Mouse (Mus musculus): ENCODE measurements around the gene Junb. TPM values are rescaled to one million over a fixed set of nuclear protein-coding genes. Genes with fewer than 3 reads are reported as not detected.

The Junb gene
- polyA plus RNA-seq, 1 experiment from 2014 or later, result 21.6 TPM

Small RNA genes lying within 50 kb of the gene (microRNA-seq; reads per million reads assigned to microRNA genes)
- not detected for gene Gm24197

Other genes starting within 250 kb of the Junb start
- 36.5 and 37.8 TPM in 2 replicates for gene Nfix, start 178.4 kb downstream of the Junb start, polyA plus RNA-seq (2015; fragmentation: Nextera tagmentation; extraction: Ambion mirVana)
- gene Dand5, start 155.9 kb downstream of the Junb start, polyA plus RNA-seq (2015; fragmentation: Nextera tagmentation; extraction: Ambion mirVana), result 6.0 and 7.2 TPM in 2 replicates
- 42.0 and 49.5 TPM in 2 replicates for gene Gadd45gip1, start 147.2 kb downstream of the Junb start, polyA plus RNA-seq (2015; fragmentation: Nextera tagmentation; extraction: Ambion mirVana)
- 106 and 122 TPM in 2 replicates for gene Rad23a, start 138.1 kb downstream of the Junb start, polyA plus RNA-seq (2015; fragmentation: Nextera tagmentation; extraction: Ambion mirVana)
- gene Calr, start 131.8 kb downstream of the Junb start, polyA plus RNA-seq (2015; fragmentation: Nextera tagmentation; extraction: Ambion mirVana), result 1,028 and 1,118 TPM in 2 replicates
- gene Farsa, start 121.7 kb downstream of the Junb start, polyA plus RNA-seq (2015; fragmentation: Nextera tagmentation; extraction: Ambion mirVana), result 85.9 and 91.5 TPM in 2 replicates
- gene Syce2, start 106.6 kb downstream of the Junb start, polyA plus RNA-seq (2015; fragmentation: Nextera tagmentation; extraction: Ambion mirVana), result 44.9 and 49.0 TPM in 2 replicates
- gene Gcdh, start 84.8 kb downstream of the Junb start, polyA plus RNA-seq (2015; fragmentation: Nextera tagmentation; extraction: Ambion mirVana), result 41.1 and 45.8 TPM in 2 replicates
- gene Klf1, start 76.8 kb downstream of the Junb start, polyA plus RNA-seq (2015; fragmentation: Nextera tagmentation; extraction: Ambion mirVana), result 15.7 and 18.4 TPM in 2 replicates
- gene Dnase2a, start 70.2 kb downstream of the Junb start, polyA plus RNA-seq (2015; fragmentation: Nextera tagmentation; extraction: Ambion mirVana), result 14.0 and 14.4 TPM in 2 replicates
- gene Mast1, start 41.4 kb downstream of the Junb start, polyA plus RNA-seq (2015; fragmentation: Nextera tagmentation; extraction: Ambion mirVana), result 1.4 and 1.6 TPM in 2 replicates
- gene Rtbdn, start 31.7 kb downstream of the Junb start, polyA plus RNA-seq (2015; fragmentation: Nextera tagmentation; extraction: Ambion mirVana), result 0.19 and 0.28 TPM in 2 replicates
- not detected in 2 replicates for gene Gm49661, start 9.3 kb downstream of the Junb start, polyA plus RNA-seq (2015; fragmentation: Nextera tagmentation; extraction: Ambion mirVana)
- 584 and 593 TPM in 2 replicates for gene Prdx2, start 9.1 kb downstream of the Junb start, polyA plus RNA-seq (2015; fragmentation: Nextera tagmentation; extraction: Ambion mirVana)
- 97.5 and 108 TPM in 2 replicates for gene Rnaseh2a, start 9.0 kb downstream of the Junb start, polyA plus RNA-seq (2015; fragmentation: Nextera tagmentation; extraction: Ambion mirVana)
- 50.0 TPM in 2 replicates for gene Hook2, start 11.9 kb upstream of the Junb start, polyA plus RNA-seq (2015; fragmentation: Nextera tagmentation; extraction: Ambion mirVana)
- gene Best2, start 35.8 kb upstream of the Junb start, polyA plus RNA-seq (2015; fragmentation: Nextera tagmentation; extraction: Ambion mirVana), result 0.30 and 0.42 TPM in 2 replicates
- 108 and 110 TPM in 2 replicates for gene Asna1, start 46.6 kb upstream of the Junb start, polyA plus RNA-seq (2015; fragmentation: Nextera tagmentation; extraction: Ambion mirVana)
- gene Trir, start 48.1 kb upstream of the Junb start, polyA plus RNA-seq (2015; fragmentation: Nextera tagmentation; extraction: Ambion mirVana), result 63.4 and 64.0 TPM in 2 replicates
- gene Tnpo2, start 58.2 kb upstream of the Junb start, polyA plus RNA-seq (2015; fragmentation: Nextera tagmentation; extraction: Ambion mirVana), result 28.6 and 31.0 TPM in 2 replicates
- gene Fbxw9, start 81.3 kb upstream of the Junb start, polyA plus RNA-seq (2015; fragmentation: Nextera tagmentation; extraction: Ambion mirVana), result 28.1 and 29.9 TPM in 2 replicates
- 0.53 TPM in 1 of 2 replicates, not detected in the other for gene Gm5741, start 89.3 kb upstream of the Junb start, polyA plus RNA-seq (2015; fragmentation: Nextera tagmentation; extraction: Ambion mirVana)
- 47.1 TPM in 2 replicates for gene Dhps, start 93.0 kb upstream of the Junb start, polyA plus RNA-seq (2015; fragmentation: Nextera tagmentation; extraction: Ambion mirVana)
- 116 and 131 TPM in 2 replicates for gene Wdr83os, start 102.0 kb upstream of the Junb start, polyA plus RNA-seq (2015; fragmentation: Nextera tagmentation; extraction: Ambion mirVana)
- 36.8 and 46.1 TPM in 2 replicates for gene Wdr83, start 102.6 kb upstream of the Junb start, polyA plus RNA-seq (2015; fragmentation: Nextera tagmentation; extraction: Ambion mirVana)
- gene Man2b1, start 104.6 kb upstream of the Junb start, polyA plus RNA-seq (2015; fragmentation: Nextera tagmentation; extraction: Ambion mirVana), result 59.8 and 61.3 TPM in 2 replicates
- 3.0 and 4.0 TPM in 2 replicates for gene Zfp791, start 144.4 kb upstream of the Junb start, polyA plus RNA-seq (2015; fragmentation: Nextera tagmentation; extraction: Ambion mirVana)
- gene Cks1brt, start 173.2 kb upstream of the Junb start, polyA plus RNA-seq (2015; fragmentation: Nextera tagmentation; extraction: Ambion mirVana), result not detected in 2 replicates
- gene Olfr371, start 247.3 kb upstream of the Junb start, polyA plus RNA-seq (2015; fragmentation: Nextera tagmentation; extraction: Ambion mirVana), result not detected in 2 replicates